Mouse (Mus musculus): ENCODE measurements around the gene Fasn. TPM values are rescaled to one million over a fixed set of nuclear protein-coding genes. Genes with fewer than 3 reads are reported as not detected.
"Not testable (repeated sequence)": the region's sequence is repeated elsewhere in the genome, so short reads cannot be mapped to it uniquely, and the experiment has no call there.

The Fasn gene
- total RNA-seq, 2 experiments from 2014 or later, result 86.7 to 96.3 TPM

DNA sequence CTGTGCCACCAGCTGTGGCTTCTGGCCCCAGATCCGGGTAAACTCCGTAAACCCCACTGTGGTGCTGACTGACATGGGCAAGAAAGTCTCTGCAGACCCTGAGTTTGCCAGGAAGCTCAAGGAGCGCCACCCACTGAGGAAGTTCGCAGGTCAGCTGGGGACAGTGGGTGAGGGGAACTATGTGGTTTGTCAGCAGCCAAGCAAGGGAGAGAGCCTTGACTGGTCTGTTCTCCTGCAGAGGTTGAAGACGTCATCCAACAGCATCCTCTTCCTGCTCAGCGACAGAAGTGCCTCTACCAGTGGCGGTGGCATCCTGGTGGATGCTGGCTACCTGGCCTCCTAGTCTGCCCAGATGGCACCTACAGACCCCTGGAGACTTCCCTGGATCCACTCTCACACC is 57.3 kb downstream of the Fasn start:
- DNase-seq (ENCODE audit: low spot score in 2 of 2), result not testable (repeated sequence)

DNA sequence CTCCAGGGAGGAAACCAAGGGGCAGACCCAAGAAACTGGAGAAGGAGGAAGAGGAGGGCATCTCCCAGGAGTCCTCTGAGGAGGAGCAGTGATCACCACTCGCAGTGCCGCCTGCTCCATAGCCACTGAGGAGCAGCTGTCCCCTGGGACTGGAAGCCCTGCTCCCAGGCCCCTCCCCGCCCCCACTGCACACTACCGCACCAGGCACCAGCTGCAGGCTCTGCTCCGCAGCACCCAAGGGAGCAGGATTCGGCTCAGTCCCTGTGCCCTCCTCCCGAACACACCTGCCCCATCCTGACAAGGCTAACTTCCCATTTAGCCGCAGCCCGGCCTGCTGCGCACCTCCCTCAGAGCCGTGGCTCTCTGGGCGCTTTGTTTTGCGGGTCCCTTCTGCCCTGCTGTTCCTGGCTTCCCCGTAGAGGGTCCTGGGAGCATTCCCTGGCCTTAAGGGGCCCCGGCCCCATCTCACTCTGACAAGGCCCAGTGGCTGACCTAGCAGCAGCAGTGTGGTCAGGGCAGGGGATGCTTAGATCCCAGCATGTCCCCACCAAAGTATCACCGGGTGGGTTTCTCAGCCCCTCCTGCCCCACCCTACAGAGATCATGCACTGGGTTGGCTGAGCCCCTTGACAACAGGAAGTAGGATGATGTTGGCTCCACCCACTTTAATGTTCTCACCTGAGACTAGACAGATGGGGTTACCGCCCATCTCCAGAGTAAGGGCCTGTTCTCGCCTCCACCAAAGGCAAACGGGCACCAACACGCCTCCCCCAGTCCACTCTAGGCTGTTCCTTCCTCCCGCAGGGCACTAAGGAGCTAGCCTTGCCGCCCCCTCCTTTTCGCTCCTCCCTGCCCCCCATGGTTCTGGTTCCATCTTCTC is 61.0 kb downstream of the Fasn start:
- not testable (repeated sequence) for DNase-seq (ENCODE audit: low spot score in 2 of 2)

DNA sequence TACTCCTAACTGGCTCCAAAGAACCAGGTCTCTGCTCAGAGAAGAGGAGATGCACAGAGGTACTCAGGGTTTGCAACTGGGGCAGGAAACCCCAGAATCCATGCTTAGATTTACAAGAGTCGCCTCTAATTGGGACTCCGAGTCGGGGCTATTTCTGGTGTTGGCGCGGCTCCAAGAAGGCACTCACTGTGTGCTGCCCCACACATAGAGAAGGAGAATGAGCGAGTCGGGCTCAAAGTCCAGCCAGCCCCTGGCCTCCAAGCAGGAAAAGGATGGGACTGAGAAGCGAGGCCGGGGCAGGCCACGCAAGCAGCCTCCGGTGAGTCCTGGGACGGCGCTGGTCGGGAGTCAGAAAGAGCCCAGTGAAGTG is 61.7 kb downstream of the Fasn start, which contains the start of gene Hmga1b:
Gene Hmga1b (plus strand): TSS at position 123 of the 370 bp plus-strand sequence.
- DNase-seq (ENCODE audit: low spot score in 2 of 2), result not testable (repeated sequence)

DNA sequence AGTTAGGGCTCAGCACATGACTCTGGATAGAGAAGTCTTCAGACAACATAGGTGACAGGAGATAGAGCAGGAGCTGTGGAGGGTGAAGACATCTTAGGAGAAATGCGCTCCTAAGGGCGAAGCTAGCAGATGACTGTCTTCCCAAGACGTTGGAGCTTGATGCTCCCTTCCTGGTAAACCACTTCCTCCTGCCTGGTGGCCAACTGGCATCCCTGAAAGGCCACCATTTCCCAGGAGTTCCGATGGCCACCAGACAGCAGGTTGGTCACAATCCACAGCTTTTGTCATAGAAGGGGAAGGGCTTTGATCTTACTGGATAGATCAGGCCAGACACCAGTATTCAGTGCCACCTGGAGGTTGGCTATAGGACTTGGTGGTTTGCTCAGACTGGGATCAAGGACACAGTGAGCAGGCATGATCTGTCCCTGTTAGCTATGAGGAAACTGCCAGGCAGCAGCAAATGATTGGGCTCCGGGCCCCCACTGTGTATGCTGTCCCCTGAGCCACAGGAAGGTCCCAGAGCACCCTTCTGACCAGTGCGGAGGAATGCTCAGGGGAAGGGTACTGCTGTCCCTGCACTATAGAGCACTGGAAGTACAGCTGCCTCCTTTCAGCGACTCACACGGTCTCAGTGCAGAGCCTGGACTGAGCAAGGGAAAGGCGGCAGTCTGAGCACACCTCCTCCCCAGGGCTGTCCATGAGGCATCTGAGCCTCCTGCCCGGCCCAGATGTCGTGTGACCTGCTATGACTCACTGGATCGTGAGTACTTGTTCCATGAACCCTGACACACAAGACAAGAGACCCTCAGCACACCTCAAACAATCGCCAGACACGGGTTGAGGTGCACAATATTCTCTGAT is 62.3 kb downstream of the Fasn start:
- DNase-seq (ENCODE audit: low spot score in 2 of 2), result no peak

DNA sequence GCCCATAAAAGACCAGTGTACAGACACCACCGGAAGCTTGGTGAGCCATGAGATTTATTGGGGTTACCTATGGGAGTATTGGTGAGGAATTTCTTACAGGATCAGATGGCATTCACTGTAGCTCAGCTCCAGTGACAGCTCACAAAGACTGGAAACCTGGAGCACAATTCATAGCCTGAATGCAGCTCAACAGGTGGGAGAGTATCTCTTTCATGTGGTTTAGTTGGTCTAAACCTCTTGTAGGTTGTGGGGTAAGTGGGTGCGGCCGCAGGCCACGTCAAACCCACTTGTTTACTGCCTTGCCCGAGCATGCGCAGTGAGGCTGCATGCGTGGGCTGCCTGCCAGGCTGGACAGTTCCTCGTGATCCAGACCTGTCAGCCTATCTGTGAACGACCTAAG is 64.1 kb downstream of the Fasn start:
- DNase-seq (ENCODE audit: low spot score in 2 of 2), result no peak

Other genes starting within 250 kb of the Fasn start
- 100 to 1,000 TPM; 321 to 354 TPM for gene Arhgdia, start 242.9 kb downstream of the Fasn start, total RNA-seq (2021)
- 100 to 1,000 TPM; 136 to 169 TPM for gene Alyref, start 226.2 kb downstream of the Fasn start, total RNA-seq (2021)
- 10 to 100 TPM; 87.4 to 90.7 TPM for gene Anapc11, start 226.1 kb downstream of the Fasn start, total RNA-seq (2021)
- 1 to 10 TPM; 2.4 to 5.4 TPM for gene Npb, start 216.1 kb downstream of the Fasn start, total RNA-seq (2021)
- 100 to 1,000 TPM; 135 to 144 TPM for gene Pcyt2, start 206.6 kb downstream of the Fasn start, total RNA-seq (2021)
- 10 to 100 TPM; 49.0 to 58.1 TPM for gene Sirt7, start 199.3 kb downstream of the Fasn start, total RNA-seq (2021)
- gene Mafg, start 190.9 kb downstream of the Fasn start, total RNA-seq (2021), result 10 to 100 TPM; 51.4 to 56.0 TPM
- gene Pycr1, start 180.8 kb downstream of the Fasn start, total RNA-seq (2021), result 1 to 10 TPM; 5.4 to 8.6 TPM
- gene Myadml2, start 176.4 kb downstream of the Fasn start, total RNA-seq (2021), result 1 to 10 TPM; 1.4 to 3.8 TPM
- 10 to 100 TPM in 1 of 2 experiments, 1 to 10 TPM in 1; 8.6 to 14.8 TPM for gene Notum, start 163.4 kb downstream of the Fasn start, total RNA-seq (2021)
- gene Aspscr1, start 151.6 kb downstream of the Fasn start, total RNA-seq (2021), result 100 to 1,000 TPM; 108 to 110 TPM
- 10 to 100 TPM; 49.5 to 52.5 TPM for gene Cenpx, start 110.8 kb downstream of the Fasn start, total RNA-seq (2021)
- 10 to 100 TPM; 44.2 to 44.8 TPM for gene Lrrc45, start 110.6 kb downstream of the Fasn start, total RNA-seq (2021)
- gene Rac3, start 103.1 kb downstream of the Fasn start, total RNA-seq (2021), result 10 to 100 TPM; 12.7 to 17.4 TPM
- gene Dcxr, start 97.3 kb downstream of the Fasn start, total RNA-seq (2021), result 10 to 100 TPM; 40.9 to 43.3 TPM
- 1 to 10 TPM; 7.4 to 7.8 TPM for gene Cbr2, start 92.4 kb downstream of the Fasn start, total RNA-seq (2021)
- gene Hmga1b, start 61.8 kb downstream of the Fasn start, total RNA-seq (2021), result 10 to 100 TPM; 20.2 to 49.6 TPM
- gene Rfng, start 40.3 kb downstream of the Fasn start, total RNA-seq (2021), result 10 to 100 TPM; 18.9 to 22.7 TPM
- 100 to 1,000 TPM; 109 to 111 TPM for gene Gps1, start 40.3 kb downstream of the Fasn start, total RNA-seq (2021)
- gene Dus1l, start 28.1 kb downstream of the Fasn start, total RNA-seq (2021), result 10 to 100 TPM; 66.8 to 71.1 TPM
- gene Ccdc57, start 108.3 kb upstream of the Fasn start, total RNA-seq (2021), result 10 to 100 TPM; 14.3 to 14.4 TPM
- 1 to 10 TPM; 6.9 to 8.6 TPM for gene Slc16a3, start 123.9 kb upstream of the Fasn start, total RNA-seq (2021)
- 100 to 1,000 TPM; 165 to 166 TPM for gene Csnk1d, start 166.8 kb upstream of the Fasn start, total RNA-seq (2021)
- gene Cd7, start 214.9 kb upstream of the Fasn start, total RNA-seq (2021), result under 1 TPM; 0.42 to 0.54 TPM
- gene Sectm1b, start 239.0 kb upstream of the Fasn start, total RNA-seq (2021), result under 1 TPM; 0.48 TPM

Data from adrenal gland, postnatal 4 days (tissue).